Mouse (Mus musculus): Measurements from ENCODE around the gene Atoh1. TPM values are rescaled to one million over a fixed set of nuclear protein-coding genes. Genes with fewer than 3 reads are reported as not detected.

Gene Atoh1
- polyA plus RNA-seq (2015; fragmentation: Nextera tagmentation; extraction: Ambion mirVana) = 8.6 and 8.7 TPM in 2 replicates

DNA sequence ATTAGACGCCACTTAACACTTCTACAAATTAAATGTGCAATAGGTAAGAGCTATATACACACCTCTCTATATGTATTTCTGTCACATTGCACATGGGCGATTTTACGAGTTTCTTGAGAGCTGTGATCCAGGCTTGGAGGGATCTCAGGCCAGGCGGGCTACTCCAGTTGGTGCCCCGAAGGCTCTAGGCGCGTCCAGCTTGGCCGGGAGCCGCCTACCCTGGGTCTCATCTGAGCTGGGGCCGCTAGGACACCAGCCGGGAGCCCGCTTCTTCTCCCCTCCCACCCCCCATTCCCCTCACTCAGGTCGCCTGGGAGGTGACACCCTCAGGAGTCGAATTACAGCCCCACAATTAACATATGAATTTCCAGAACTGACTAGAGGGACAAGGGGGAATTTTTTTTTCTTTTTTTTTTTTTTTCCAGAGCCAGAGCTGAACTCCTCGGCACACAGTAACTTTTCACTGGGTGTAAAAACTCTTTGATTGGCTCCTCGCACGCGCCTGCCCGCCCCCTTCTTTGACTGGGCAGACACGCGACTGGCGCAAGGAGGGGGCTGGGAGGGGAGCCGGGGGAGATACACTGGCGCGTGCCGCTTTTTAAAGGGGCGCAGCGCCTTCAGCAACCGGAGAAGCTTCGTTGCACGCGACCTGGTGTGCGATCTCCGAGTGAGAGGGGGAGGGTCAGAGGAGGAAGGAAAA is at the start of gene Atoh1:
Atoh1 (plus strand) TSS at position 627 of the 700 bp plus-strand sequence.
- WGBS = under 1% methylated on average over 34 of the region's 34 CpGs

DNA sequence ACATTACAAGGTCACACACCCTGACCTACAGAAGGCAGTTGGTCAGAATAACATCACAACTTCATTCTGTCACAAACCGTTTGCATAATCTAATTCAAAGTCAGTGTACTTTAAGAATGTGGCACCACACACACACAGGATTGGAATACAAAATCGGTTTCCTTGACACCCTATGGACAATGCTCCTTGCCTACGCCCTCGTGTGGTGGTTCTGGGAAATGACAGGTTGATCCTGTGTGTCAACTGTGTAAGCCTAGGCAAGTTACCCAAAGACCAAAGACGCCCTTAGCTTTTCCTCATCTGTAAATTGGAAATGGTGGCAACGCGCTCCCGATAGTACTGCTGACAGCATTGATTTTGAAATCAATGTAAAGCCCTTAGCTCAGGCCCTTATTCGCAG is 45.0 kb upstream of the Atoh1 start:
- 37% methylated on average over 9 of the region's 9 CpGs for WGBS
- H3K9me3 ChIP-seq = no peaks in the 10 kb centered on the region
- ATAC-seq = no peak

More for the DNA sequence above, at the start of gene Atoh1:
- peak within 1 kb of the TSS; percentile 43 for H3K4me3 ChIP-seq (replicated peaks)
- peak within 1 kb of the TSS; percentile 11; the same call in 1 of the 2 replicates for H3K9ac ChIP-seq
- H3K27ac ChIP-seq = no peak within 1 kb of the TSS
- no peaks in the 10 kb centered on the region for H3K36me3 ChIP-seq
- H3K4me2 ChIP-seq (replicated peaks) = peak within 1 kb of the TSS; percentile 86
- peak; percentile 86 for ATAC-seq
- H3K27me3 ChIP-seq (replicated peaks) = peaks cover 51% of the 10 kb centered on the region
- peaks cover 20% of the 10 kb centered on the region for H3K4me1 ChIP-seq (replicated peaks)
- no peaks in the 10 kb centered on the region for H3K9me3 ChIP-seq

DNA sequence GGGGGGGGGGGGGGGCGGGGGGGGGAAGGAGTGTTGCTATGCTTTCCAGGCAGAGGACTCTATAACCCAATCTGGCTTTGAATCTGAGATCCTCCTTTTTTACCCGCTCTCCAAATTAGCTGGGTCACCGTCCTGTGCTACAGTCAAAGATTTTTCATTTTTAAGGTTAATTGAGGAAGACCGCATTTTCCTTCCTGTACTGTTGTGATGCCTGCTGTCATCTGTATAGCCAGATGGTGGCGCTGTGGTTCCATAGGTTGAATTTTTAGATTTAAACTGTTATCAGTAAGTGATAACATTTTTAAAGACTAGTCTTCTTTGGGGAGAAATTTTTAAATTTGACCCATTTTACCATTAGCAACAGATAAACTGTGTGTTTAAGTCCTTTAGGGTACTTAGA is 44.0 kb upstream of the Atoh1 start:
- WGBS = 11% methylated on average over 5 of the region's 5 CpGs
- H3K4me2 ChIP-seq (replicated peaks) = no peak overlapping the region
- no peak for ATAC-seq
- H3K9me3 ChIP-seq = no peaks in the 10 kb centered on the region
- no peak overlapping the region for H3K4me3 ChIP-seq (replicated peaks)
- no peaks in the 10 kb centered on the region for H3K4me1 ChIP-seq (replicated peaks)
- H3K36me3 ChIP-seq = no peaks in the 10 kb centered on the region
- H3K27me3 ChIP-seq (replicated peaks) = no peaks in the 10 kb centered on the region
- H3K27ac ChIP-seq = no peak overlapping the region
- no peak overlapping the region for H3K9ac ChIP-seq

More for the DNA sequence above, 45.0 kb upstream of the Atoh1 start:
- H3K36me3 ChIP-seq = no peaks in the 10 kb centered on the region
- no peaks in the 10 kb centered on the region for H3K4me1 ChIP-seq (replicated peaks)
- no peak overlapping the region for H3K4me2 ChIP-seq (replicated peaks)
- no peaks in the 10 kb centered on the region for H3K27me3 ChIP-seq (replicated peaks)
- no peak overlapping the region for H3K27ac ChIP-seq
- no peak overlapping the region for H3K4me3 ChIP-seq (replicated peaks)
- H3K9ac ChIP-seq = no peak overlapping the region

DNA sequence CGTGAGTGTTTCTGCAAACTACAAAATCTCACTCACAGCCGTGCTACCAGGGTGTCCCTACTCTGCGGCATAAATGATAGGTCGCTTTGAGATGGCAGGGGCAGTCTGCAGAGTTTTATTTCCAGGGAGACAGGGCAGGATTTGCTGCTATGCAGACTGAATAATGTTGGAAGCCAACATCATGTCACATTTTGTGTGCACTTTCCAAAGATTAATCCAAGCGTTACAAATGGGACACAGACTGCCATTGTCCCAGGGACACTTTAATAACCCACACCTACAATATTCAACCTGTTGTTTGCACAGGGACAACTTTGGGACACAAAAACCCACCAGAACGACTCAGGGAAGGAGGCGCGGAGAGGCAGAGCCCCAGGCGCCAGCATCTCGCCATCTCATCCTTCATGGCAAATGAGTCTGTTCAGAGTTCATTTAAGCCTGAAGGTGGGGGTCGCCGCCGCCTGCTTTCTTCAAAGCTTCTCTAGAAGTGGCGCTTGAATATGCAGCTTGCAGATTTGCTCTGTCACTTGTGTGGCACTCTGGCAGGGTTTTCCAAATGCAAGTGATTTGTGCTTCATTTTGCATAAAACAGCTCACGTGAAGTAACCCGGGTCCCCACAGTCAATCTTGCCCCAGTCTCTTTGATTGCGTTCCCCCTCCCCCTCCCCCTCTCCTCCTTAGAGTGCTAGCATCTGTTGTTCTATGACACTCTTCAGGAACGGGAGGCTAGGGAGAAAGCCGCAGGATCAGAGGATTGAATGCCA is 40.6 kb upstream of the Atoh1 start:
- Histone ChIP-seq H3K4me2 (replicated peaks) (peak overlapping the region; percentile 33), H3K27ac (no peak overlapping the region), H3K9ac (no peak overlapping the region), H3K27me3 (replicated peaks) (no peaks in the 10 kb centered on the region), H3K9me3 (no peaks in the 10 kb centered on the region), H3K4me1 (replicated peaks) (no peaks in the 10 kb centered on the region), H3K4me3 (replicated peaks) (no peak overlapping the region), H3K36me3 (no peaks in the 10 kb centered on the region)
- 10% methylated on average over 19 of the region's 19 CpGs for WGBS
- ATAC-seq = no peak

GRCm38 (mm10) chr6:64694688-64695087 is 34.2 kb upstream of the Atoh1 start:
- H3K4me3 ChIP-seq (replicated peaks) = no peak overlapping the region
- H3K27me3 ChIP-seq (replicated peaks) = no peaks in the 10 kb centered on the region
- H3K4me2 ChIP-seq (replicated peaks) = no peak overlapping the region
- H3K9me3 ChIP-seq = no peaks in the 10 kb centered on the region
- H3K4me1 ChIP-seq (replicated peaks) = no peaks in the 10 kb centered on the region
- ATAC-seq = no peak
- H3K27ac ChIP-seq = no peak overlapping the region
- no peaks in the 10 kb centered on the region for H3K36me3 ChIP-seq
- WGBS = 53% methylated on average over 7 of the region's 7 CpGs
- H3K9ac ChIP-seq = no peak overlapping the region

GRCm38 (mm10) chr6:64703659-64704058 is 25.3 kb upstream of the Atoh1 start:
- ATAC-seq = no peak
- no peaks in the 10 kb centered on the region for H3K4me1 ChIP-seq (replicated peaks)
- no peak overlapping the region for H3K4me2 ChIP-seq (replicated peaks)
- H3K27me3 ChIP-seq (replicated peaks) = no peaks in the 10 kb centered on the region
- no peak overlapping the region for H3K4me3 ChIP-seq (replicated peaks)
- H3K36me3 ChIP-seq = no peaks in the 10 kb centered on the region
- 75% methylated on average over 2 of the region's 2 CpGs for WGBS
- no peak overlapping the region for H3K9ac ChIP-seq
- no peak overlapping the region for H3K27ac ChIP-seq
- no peaks in the 10 kb centered on the region for H3K9me3 ChIP-seq

- H3K27me3 ChIP-seq (replicated peaks) = peaks cover 50% of the 10 kb centered on the region
- H3K4me2 ChIP-seq (replicated peaks) = peak overlapping the region; percentile 86
- H3K36me3 ChIP-seq = no peaks in the 10 kb centered on the region
- H3K27ac ChIP-seq = no peak overlapping the region
- peak; percentile 78 for ATAC-seq
- H3K4me3 ChIP-seq (replicated peaks) = peak overlapping the region; percentile 43
- H3K9me3 ChIP-seq = no peaks in the 10 kb centered on the region
- no peak overlapping the region for H3K9ac ChIP-seq
- H3K4me1 ChIP-seq (replicated peaks) = peaks cover 20% of the 10 kb centered on the region
- under 1% methylated on average over 29 of the region's 29 CpGs for WGBS
Measured at GRCm38 (mm10) chr6:64727751-64728403, 1.0 kb upstream of the Atoh1 start.

- ATAC-seq = peak; percentile 70
- under 1% methylated on average over 53 of the region's 53 CpGs for WGBS
- H3K4me2 ChIP-seq (replicated peaks) = peak overlapping the region; percentile 86
- H3K4me1 ChIP-seq (replicated peaks) = peaks cover 23% of the 10 kb centered on the region
- peak overlapping the region; percentile 11; the same call in 1 of the 2 replicates for H3K9ac ChIP-seq
- peak overlapping the region; percentile 43 for H3K4me3 ChIP-seq (replicated peaks)
- H3K9me3 ChIP-seq = no peaks in the 10 kb centered on the region
- no peaks in the 10 kb centered on the region for H3K36me3 ChIP-seq
- H3K27me3 ChIP-seq (replicated peaks) = peaks cover 56% of the 10 kb centered on the region
- H3K27ac ChIP-seq = no peak overlapping the region
Measured at GRCm38 (mm10) chr6:64729231-64730011, 496 bp downstream of the Atoh1 start.

DNA sequence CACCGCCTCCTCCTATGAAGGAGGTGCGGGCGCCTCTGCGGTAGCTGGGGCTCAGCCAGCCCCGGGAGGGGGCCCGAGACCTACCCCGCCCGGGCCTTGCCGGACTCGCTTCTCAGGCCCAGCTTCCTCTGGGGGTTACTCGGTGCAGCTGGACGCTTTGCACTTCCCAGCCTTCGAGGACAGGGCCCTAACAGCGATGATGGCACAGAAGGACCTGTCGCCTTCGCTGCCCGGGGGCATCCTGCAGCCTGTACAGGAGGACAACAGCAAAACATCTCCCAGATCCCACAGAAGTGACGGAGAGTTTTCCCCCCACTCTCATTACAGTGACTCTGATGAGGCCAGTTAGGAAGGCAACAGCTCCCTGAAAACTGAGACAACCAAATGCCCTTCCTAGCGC is 1.1 kb downstream of the Atoh1 start:
- Histone ChIP-seq H3K9me3 (no peaks in the 10 kb centered on the region), H3K27ac (no peak overlapping the region), H3K4me3 (replicated peaks) (peak overlapping the region; percentile 43), H3K4me2 (replicated peaks) (peak overlapping the region; percentile 86), H3K27me3 (replicated peaks) (peaks cover 62% of the 10 kb centered on the region), H3K9ac (0 out of 2 replicates have a peak overlapping the region, but pooled peaks have one; percentile 11), H3K4me1 (replicated peaks) (peaks cover 27% of the 10 kb centered on the region), H3K36me3 (no peaks in the 10 kb centered on the region)
- 3% methylated on average over 19 of the region's 19 CpGs for WGBS
- no peak for ATAC-seq

DNA sequence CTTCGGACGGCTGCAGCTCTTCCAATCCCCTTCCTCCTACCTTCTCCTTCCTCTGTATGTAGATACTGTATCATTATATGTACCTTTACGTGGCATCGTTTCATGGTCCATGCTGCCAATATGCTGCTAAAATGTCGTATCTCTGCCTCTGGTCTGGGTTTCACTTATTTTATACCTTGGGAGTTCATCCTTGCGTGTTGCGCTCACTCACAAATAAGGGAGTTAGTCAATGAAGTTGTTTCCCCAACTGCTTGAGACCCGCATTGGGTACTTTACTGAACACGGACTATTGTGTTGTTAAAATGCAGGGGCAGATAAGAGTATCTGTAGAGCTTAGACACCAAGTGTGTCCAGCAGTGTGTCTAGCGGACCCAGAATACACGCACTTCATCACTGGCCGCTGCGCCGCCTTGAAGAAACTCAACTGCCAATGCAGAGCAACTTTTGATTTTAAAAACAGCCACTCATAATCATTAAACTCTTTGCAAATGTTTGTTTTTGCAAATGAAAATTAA is 1.6 kb downstream of the Atoh1 start:
- Histone ChIP-seq H3K9ac (no peak overlapping the region), H3K4me3 (replicated peaks) (0 out of 2 replicates have a peak overlapping the region, but pooled peaks have one; percentile 2), H3K4me1 (replicated peaks) (peaks cover 27% of the 10 kb centered on the region), H3K27ac (no peak overlapping the region), H3K27me3 (replicated peaks) (peaks cover 67% of the 10 kb centered on the region), H3K36me3 (no peaks in the 10 kb centered on the region), H3K4me2 (replicated peaks) (peak overlapping the region; percentile 86; the same call in 1 of the 2 replicates), H3K9me3 (no peaks in the 10 kb centered on the region)
- WGBS = 7% methylated on average over 14 of the region's 14 CpGs
- ATAC-seq = no peak

DNA sequence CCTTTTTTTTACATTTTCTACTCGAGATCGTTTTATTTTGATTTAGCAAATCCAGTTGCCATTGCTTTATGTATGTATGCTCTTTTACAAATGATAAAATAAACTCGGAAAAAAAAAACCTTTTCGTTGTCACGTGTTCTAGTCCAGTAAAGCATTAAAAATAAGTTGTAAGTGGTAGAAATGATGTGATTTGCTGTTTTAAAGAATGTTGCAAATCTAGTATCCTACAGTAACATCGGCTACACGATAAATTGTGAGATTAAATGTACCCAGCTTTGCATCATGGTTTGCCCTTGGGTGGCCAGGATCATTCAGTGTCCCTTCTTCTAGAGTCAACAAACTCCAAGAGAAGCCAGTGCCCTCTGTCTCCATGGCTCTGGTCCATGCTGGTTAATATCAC is 2.2 kb downstream of the Atoh1 start:
- H3K9ac ChIP-seq = no peak overlapping the region
- no peak overlapping the region for H3K27ac ChIP-seq
- H3K4me2 ChIP-seq (replicated peaks) = no peak overlapping the region
- H3K36me3 ChIP-seq = no peaks in the 10 kb centered on the region
- H3K9me3 ChIP-seq = no peaks in the 10 kb centered on the region
- peaks cover 27% of the 10 kb centered on the region for H3K4me1 ChIP-seq (replicated peaks)
- no peak overlapping the region for H3K4me3 ChIP-seq (replicated peaks)
- WGBS = 13% methylated on average over 7 of the region's 7 CpGs
- no peak for ATAC-seq
- peaks cover 67% of the 10 kb centered on the region for H3K27me3 ChIP-seq (replicated peaks)

Measured in intestine, embryonic 15.5 days (tissue).